Mouse (Mus musculus) common myeloid progenitor, adult 5-6 weeks (primary cell): Measurements from ENCODE around the gene Prr3. TPM values are rescaled to one million over a fixed set of nuclear protein-coding genes. Genes with fewer than 3 reads are reported as not detected.

Source experiments
- ATAC-seq: replicated peaks from 2 replicates; pipeline ENCODE4 v1.8.0; 2016; ENCODE audit warnings: low read depth, mild to moderate bottlenecking, moderate TSS enrichment, inconsistent platforms; ENCODE audit not compliant: poor library complexity, severe bottlenecking
- total RNA-seq: library from RNA; stranded (forward); fragments of 200-1000, 187-1606 nt; gene quantifications from 2 replicates; pipeline ENCODE4 v1.2.3, GENCODE M21; 2017

Gene Prr3
- total RNA-seq, 1 experiment from 2014 or later: 9.7 TPM

GRCm38 (mm10) chr17:36000349-36000748 is 20.3 kb upstream of the Prr3 start:
- ATAC-seq: no peak

- ATAC-seq: peak; percentile 13
Measured at GRCm38 (mm10) chr17:35999356-35999755, 19.3 kb upstream of the Prr3 start.

- no peak for ATAC-seq
Measured at GRCm38 (mm10) chr17:35998545-35999305, 18.7 kb upstream of the Prr3 start.

DNA sequence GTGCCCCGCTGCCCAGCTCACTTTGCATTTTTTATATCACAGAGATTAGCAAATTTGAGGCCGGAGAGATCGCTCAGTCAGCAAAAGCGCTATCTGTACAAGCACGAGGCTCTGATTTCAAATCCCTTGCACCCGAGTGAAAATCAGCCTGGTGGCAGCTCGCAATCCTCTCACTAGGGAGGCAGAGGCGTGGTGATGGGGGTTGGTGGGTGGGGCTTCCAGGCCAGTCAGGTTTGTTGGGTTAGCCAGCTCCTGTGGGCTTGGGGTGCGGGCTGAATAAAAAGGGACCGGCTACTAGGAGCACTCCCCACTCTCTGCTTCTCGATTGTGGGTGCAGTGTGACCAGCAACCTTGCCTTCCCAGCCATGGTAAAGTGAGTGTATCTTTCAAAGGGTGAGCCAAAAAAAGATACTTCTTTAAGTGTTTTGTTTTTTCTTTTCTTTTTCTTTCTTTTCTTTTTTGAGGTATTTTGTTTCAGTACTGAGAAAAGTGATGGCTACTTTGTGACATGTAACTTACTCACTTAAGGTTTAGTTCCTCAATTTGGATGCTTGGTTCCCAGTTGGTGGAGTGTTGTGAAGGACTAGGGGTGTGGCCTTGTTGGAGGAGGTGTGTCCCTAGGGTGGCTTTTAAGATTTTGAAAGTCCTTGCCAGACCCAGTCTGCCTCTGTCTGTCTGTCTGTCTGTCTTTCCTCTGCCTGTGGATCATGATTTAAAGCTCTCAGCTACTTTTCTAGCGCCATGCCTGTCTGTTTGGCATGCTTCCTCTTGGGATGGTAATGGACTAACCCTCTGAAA is 17.9 kb upstream of the Prr3 start:
- ATAC-seq: peak; percentile 42

GRCm38 (mm10) chr17:35996949-35997348 is 16.9 kb upstream of the Prr3 start:
- peak; percentile 53 for ATAC-seq

- ATAC-seq: no peak
Measured at GRCm38 (mm10) chr17:35994879-35995240, 14.8 kb upstream of the Prr3 start.

GRCm38 (mm10) chr17:35994175-35994878 is 14.3 kb upstream of the Prr3 start:
- peak; percentile 45 for ATAC-seq

DNA sequence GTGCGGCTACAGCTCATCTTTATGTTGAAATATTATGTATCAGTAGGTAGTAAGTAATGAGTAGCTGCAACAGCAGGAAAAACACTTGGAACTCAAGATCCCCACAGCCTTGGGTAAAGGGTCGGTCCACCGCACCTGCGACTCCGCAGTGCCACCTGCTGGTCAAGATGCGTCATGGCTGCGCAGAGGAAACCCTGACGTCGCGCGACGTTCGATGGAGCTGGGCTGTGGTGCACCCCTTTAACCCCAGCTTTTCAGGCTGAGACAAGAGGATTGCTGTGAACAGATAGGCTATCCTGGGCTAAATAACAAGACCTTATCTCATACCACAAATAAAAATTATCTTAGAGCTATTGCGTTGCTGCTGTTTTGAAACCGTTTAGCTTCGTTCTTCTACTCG is 13.6 kb upstream of the Prr3 start:
- ATAC-seq: peak; percentile 49

- no peak for ATAC-seq
Measured at GRCm38 (mm10) chr17:35991781-35992180, 11.7 kb upstream of the Prr3 start.

DNA sequence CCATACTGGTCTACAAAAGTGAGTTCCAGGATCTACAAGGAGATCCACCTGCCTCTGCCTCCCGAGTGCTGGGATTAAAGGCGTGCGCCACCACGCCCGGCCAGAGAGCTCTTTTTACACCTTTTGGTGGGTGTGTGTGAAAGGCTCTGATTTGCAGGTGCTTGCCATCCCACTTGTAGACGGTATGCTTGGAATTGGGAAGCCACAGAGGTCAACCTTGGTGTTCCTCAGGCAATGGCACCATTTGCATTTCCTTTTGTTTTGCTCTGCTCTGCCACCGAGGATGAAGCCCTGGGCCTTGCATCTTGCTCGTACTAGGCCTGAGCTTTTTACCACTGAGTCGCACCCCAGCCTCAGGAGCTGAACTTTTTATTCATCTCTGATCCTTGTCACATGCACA is 1.7 kb upstream of the Prr3 start:
- ATAC-seq: no peak

GRCm38 (mm10) chr17:35980363-35980754 is 323 bp upstream of the Prr3 start:
- ATAC-seq: no peak

DNA sequence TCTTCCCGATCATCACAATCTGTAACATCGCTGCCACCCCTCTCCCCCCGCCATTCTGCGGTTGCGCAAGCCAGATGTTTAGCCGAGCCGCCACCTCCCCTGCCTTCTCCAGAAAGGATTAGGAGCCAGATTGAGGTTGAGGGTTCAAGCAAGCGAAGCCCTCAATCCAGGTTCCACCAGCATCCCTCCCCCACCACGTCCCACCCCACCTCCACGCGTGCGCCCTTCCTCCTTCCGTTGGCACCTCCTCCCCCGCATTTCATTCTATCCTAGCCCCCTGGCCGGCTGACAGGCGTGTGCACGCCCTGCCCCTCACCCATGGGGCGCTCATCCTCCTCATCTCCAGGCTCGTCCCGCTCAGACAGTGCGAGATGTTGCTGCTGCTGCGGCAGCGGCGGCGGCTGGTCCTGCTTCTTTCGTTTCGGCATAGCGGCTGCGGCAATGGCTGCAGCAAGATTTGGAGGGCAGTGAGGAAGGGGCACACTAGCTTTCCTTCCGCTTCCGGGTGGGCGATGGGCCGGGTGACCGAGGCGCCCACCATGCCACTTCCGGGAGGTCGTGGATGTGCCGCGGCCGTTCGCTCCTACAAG is 1.1 kb downstream of the Prr3 start:
- peak; percentile 11 for ATAC-seq

DNA sequence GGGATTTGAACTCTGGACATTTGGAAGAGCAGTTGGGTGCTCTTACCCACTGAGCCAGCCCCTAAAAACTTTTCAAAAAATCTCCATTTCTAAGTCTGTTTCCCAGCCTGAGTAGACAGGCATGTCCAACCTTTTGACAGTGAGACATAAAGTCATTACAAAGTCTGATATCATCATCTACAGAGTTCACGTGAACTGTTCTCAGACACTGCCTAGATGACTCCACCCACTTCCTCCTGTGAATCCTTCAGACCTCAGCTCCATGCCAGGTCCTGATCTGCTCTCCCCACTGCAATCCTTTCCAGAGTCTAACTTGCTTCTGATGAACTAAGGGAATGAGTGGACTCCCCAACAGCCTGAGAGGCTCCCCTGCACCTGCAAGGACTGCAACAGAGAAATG is 7.9 kb downstream of the Prr3 start:
- no peak for ATAC-seq

DNA sequence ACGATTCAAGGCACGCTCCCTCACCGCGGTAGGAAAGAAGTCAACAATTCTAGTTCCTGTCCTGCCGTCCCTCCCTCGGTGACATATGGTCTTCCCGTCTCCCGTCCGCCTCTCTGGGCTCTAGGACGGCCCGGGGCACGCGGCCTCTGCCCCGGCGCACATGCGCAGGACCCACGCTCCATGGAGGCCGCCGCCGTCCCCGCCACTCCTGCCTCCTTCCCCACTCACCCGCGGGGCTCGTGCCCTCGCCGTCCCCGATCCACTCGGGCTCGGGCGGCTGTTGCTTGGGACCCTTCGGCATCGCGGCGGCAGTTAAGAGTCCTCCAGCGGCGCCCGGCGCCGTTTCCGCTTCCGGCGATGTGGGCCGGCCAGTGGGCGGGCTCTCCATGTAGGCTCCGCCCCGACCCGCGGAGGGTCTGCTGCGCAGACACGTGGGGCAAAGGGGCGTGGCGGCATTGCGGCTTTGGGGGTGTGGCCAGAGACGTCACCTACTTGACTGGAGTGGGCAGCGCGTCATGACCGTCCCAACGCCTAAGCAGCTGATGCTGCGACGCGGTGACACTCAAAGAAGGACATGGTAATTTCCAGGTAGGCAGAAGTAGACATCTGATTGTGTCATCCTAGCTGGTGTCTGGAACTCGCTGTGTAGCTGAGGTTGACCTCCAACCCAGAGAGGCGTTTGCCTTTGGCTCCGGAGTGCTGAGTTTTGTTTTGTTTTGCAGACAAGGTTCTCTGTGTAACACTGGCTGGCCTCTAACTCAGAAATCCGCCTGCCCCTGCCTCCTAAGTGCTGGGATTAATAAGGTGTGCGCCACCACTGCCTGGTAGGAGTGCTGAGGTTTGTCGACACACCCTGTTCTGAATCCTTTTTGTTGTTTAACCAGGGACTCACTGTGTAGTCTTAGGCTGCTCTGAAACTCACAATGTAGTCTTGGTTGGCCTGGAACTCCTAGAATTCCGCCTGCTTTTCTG is 10.3 kb downstream of the Prr3 start, which contains the start of gene Abcf1:
Gene Abcf1, minus strand, starts transcription at position 344 of the 972 bp plus-strand sequence.
- peak; percentile 97 for ATAC-seq

GRCm38 (mm10) chr17:35967621-35968020 is 12.4 kb downstream of the Prr3 start:
- ATAC-seq: no peak

DNA sequence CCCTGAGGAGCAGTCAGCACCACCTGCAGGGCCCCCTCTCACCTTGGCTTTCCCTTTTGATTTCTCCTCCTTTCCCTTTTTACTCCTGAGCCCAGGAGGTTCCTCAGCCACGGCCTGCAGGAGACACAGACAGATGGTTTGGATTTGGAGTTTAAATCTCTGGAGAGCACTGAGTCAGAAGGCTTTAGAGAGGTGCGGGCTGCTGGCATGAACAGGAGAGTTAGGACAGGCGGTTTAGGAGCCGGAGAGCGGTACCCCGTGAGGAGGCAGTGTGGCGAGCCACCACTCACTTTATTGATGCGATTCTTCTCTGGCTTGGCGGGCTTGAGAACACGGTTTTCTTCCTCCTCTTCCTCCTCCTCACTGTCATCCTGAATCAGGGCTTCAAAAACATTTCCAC is 16.8 kb downstream of the Prr3 start:
- no peak for ATAC-seq

DNA sequence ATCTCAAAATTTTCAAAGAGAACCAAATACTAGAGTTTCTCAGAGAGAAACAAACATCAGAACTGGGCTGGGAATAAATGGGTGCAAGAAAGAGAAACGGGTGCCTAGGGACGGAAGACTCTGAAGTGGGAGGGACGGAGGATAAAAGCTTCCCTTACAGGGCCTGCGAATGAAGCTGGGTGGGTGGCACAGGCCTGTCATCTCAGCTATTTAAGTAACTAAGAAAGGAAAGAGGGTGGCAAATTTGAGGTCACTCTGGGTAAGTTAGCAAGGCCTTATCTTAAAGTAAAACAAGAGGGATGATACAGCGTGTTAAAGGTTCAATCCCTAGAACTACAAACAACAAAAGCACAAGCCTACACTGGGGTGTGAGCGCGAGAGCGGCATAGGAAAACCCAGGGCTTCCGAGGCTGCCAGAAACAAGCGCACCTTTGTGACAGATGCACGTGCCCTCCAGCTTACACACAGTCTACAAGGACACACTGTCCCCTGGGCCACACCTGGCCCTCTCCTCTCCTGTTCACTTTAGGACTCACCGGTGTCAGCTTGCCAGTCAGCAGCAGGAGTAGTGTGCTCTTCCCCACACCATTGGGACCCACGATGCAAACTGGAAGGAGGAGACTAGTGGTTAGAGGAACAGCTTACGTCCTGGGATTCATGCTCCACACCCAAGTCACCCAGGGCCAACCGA is 21.4 kb downstream of the Prr3 start:
- no peak for ATAC-seq

DNA sequence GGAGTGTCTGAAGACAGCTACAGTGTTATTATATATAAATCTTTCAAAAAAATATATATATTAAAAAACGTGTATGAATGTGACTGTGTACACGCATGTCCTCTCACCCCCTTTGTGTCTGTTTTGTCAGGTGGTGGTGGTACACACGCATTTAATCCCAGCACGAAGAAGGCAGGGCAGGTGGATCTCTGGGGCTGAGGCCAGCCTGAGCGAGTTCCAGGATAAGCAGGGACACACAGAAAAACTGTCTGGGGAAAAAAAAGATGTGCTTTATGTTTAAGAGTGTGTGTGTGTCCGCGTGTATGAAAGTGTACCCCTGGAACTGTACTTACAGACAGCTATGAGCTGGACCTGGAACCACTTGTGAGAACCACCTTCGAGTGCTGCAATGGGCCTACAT is 25.4 kb downstream of the Prr3 start:
- no peak for ATAC-seq

DNA sequence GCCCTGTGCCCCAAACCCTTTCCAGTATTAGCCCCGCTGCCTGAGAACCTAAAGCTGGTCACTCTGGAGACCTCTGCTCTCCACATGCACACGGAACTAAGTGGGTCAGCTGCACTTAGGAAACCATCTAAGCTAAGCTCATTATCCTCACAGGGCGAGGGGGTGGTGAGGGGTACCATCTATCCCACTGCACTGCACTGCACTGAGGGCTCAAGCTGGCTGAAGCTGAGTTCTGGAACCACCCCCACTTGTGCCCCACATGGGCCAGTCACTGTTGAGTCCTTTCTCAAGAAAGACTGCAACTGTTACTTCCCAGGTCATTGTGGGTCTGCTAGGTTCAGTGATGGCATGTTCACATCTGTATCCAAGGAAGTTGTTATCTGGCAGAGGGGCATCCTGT is 27.5 kb downstream of the Prr3 start:
- ATAC-seq: 0 out of 2 replicates have a peak, but pooled peaks have one; percentile 8
